Mouse (Mus musculus) frontal cortex, postnatal 10 days (tissue): ENCODE measurements around the gene Pdzrn3.

Source experiments
- DNase-seq, 2 experiments: peaks; one replicate each; pipeline ENCODE4 v3.0.0; 2022; ENCODE audit warnings: low spot score in 2 of 2, mixed read lengths in 1 of 2

Pdzrn3 gene

GRCm38 (mm10) chr6:101198284-101198942 is 179.3 kb downstream of the Pdzrn3 start:
- peak; percentile 20 to 40 for DNase-seq

DNA sequence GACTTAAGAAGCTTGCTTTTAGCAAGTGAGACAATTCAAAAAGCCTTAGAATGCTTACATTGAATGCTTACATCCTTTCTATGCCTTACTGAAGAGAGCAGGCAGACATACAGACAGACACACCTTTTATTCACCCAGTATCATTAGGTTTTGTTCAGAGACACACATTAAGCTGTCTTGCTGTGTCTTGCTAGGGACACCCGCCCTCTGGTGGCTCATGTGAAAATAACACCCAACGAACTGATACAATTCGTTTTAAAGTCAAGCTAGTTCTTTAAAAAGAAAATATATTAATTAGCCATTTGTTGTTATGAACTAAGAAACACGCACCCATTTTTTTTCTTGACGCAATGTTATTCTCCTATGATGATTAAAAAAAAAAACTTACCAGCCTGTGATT is 180.1 kb downstream of the Pdzrn3 start:
- peak; percentile 53 to 74 for DNase-seq

GRCm38 (mm10) chr6:101195891-101196290 is 181.8 kb downstream of the Pdzrn3 start:
- no peak for DNase-seq

GRCm38 (mm10) chr6:101194386-101194925 is 183.2 kb downstream of the Pdzrn3 start:
- no peak for DNase-seq

DNA sequence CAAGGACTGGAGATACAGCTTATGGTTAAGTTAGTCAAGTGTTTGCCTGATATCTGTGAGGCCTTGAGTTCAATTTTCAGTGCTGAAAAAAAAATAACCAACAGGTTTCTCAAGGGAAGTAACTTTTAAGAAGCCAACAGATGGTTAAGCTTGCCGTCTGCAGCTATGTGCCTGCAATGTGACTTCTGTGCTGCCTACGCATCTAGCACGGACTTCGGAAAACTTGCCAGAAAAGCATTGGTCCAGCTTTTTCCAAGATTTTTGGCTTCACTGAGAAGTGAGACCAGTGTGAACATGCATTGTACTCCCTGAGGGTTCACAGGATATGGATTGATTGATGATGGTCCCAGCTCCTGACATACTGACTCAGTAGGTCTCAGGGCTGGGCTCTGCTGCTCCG is 186.1 kb downstream of the Pdzrn3 start:
- DNase-seq, result peak in 1 of 2 experiments; percentile 19

DNA sequence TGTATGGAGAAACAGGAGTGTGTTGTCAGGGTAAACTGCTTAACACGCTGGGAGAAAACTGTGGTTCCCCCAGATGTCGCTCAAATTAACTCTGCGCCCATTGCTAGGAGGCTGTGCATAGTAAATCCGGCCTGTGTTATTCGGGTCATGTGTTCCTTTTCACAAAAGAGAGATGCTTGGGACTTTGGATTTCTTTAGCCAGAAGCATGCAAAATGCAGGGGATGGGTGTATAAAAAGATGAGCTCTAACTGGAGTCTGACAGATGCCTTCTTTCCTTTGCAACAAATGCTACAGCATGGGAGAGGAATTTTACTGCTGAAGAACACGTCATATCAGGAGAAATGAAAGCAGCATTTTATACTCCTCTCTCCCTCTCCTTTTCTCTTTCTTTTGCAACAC is 190.4 kb downstream of the Pdzrn3 start:
- no peak for DNase-seq

- no peak for DNase-seq
These were observed 190.8 kb downstream of the Pdzrn3 start for GRCm38 (mm10) chr6:101186887-101187286.

- peak in 1 of 2 experiments; percentile 37 for DNase-seq
These were observed 193.5 kb downstream of the Pdzrn3 start for GRCm38 (mm10) chr6:101184103-101184785.

DNA sequence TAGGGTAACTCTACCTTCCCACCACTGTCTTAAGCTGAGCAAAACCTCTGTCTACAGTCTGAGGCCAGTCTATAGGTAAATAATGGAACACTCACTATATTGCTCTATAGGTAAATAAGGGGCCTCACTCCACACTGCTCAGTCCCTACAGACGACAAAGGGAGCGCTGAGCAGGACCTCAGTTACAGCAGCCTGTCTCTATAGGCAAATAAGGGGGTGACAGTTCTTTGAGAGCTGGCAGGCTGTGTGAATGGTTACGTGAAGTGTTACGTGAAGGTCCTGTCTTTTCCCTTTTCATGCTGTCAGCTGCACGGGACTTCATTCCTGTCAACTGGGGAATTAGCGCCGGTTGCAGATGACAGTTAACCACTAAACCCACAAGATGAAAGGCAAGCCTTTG is 207.0 kb downstream of the Pdzrn3 start:
- DNase-seq, result no peak

GRCm38 (mm10) chr6:101153511-101153921 is 224.2 kb downstream of the Pdzrn3 start:
- DNase-seq, result no peak

GRCm38 (mm10) chr6:101135368-101135767 is 242.3 kb downstream of the Pdzrn3 start:
- DNase-seq, result no peak

DNA sequence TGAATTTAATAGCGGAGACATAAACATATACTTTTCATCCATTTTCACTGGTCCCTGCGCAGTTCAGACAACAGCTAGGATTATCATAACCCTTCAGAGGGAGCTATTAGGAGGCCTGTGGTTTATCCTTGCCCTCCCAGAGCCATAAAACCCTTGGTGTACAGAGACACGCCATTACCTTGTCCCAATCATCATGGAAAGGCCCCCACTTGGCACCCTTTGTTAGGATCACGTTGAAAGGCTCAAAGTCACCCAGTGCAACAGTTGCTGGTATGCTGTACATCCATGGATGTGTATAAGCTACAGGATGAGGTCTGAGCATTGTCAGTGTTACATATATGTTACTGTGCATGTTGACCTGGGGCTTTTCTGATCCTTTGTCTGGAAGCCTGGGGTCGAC is 252.3 kb downstream of the Pdzrn3 start:
- no peak for DNase-seq

- no peak for DNase-seq
These were observed 268.7 kb downstream of the Pdzrn3 start for GRCm38 (mm10) chr6:101108951-101109350.

DNA sequence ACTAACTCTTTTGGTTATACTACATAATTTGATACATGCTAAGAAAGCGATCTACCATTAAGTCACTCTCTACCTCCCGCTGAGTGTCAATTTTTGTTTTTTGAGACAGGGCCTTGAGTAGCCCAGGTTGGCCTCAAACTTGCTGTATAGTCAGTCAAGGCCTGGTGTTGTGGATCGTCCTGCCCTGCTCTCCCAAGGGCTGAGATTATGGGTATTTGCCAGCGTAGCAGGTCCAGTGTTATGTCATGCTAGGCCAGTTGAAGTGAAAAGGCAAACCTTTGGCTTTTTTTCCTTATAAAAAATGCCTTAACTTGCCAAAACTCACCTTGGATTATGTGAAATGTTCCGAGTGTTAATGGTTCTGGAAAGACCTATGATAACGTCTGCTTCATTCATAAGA is 274.2 kb downstream of the Pdzrn3 start:
- DNase-seq, result no peak

DNA sequence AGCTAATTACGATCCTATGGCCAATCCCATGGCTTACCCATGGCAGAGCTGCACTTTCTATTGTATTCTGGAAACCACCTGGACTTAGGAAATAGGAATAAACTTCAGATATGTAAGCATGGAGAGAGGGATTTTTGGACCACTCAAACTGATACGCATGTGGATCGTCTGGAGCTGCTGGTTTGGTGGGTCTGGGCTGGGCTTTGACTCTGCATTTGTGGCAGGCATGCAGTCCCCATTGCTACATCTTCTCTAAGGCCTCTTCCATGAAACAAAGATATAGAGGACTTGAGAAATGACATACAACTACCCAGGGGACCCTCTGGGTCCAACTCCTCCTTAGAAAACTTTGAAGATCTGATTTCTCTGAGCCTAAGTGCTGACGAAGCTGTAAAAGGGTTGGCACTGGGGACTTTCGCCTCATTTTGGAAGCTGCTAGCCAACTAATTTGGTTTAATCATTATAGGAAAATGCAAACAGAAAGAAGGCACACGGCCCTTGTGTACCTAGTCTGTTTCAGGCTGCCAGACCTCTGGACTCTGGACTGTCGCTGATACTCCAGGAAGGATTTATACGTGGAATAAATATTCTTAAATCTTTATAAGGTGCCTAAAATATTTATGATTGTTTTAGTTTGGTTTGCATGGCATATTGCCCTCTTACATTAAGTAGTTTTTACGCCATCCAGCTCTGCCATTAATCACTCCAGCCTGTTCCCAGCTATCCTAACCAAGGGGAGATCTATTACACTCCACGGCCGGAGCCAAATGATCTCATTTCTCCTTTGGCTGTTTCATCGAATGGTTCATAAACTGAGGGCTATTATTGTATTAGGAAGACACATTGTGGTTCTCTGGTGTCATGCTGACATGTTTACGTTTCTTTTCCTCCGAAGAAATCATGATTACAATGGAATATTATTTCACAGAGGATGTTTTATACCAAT is 275.7 kb downstream of the Pdzrn3 start:
- no peak for DNase-seq
